Mouse (Mus musculus) E14TG2a.4 (cell line): ENCODE measurements at regions not wholly inside any gene's neighbourhood (a gene's known extent, or its start where the extent isn't known, plus 50 kb on each side); places are given as distances from the start of the nearest gene placed in this dataset.

Experiments used
- H3K27me3 ChIP-seq: 2 replicates; pipeline ENCODE4 v1.6.1; 2014; ENCODE audit warnings: low read length, control low read depth; ENCODE audit not compliant: insufficient read depth
- H3K36me3 ChIP-seq: 2 replicates; pipeline ENCODE4 v1.6.1; 2014; ENCODE audit warnings: low read length, control low read depth; ENCODE audit not compliant: insufficient read depth
- H3K4me1 ChIP-seq: replicated peaks from 2 replicates; pipeline ENCODE4 v1.6.1; 2014; ENCODE audit warnings: low read depth, low read length, control low read depth
- H3K4me3 ChIP-seq: replicated peaks from 2 replicates; pipeline ENCODE4 v1.5.1; 2014; ENCODE audit warnings: mild to moderate bottlenecking, low read length
- H3K9me3 ChIP-seq: 2 replicates; pipeline ENCODE4 v1.6.1; 2014; ENCODE audit warnings: low read length, control low read depth
- CTCF ChIP-seq: conservative IDR thresholded peaks from 2 replicates; pipeline ENCODE4 v1.5.1; 2014; ENCODE audit warnings: low read length
- NANOG ChIP-seq: IDR thresholded peaks from 2 replicates; pipeline ENCODE4 v1.6.1; 2014; ENCODE audit warnings: borderline replicate concordance, low read length, mixed read lengths
- POU5F1 ChIP-seq: IDR thresholded peaks from 2 replicates; pipeline ENCODE4 v1.6.1; 2014; ENCODE audit warnings: low read length, borderline replicate concordance

DNA sequence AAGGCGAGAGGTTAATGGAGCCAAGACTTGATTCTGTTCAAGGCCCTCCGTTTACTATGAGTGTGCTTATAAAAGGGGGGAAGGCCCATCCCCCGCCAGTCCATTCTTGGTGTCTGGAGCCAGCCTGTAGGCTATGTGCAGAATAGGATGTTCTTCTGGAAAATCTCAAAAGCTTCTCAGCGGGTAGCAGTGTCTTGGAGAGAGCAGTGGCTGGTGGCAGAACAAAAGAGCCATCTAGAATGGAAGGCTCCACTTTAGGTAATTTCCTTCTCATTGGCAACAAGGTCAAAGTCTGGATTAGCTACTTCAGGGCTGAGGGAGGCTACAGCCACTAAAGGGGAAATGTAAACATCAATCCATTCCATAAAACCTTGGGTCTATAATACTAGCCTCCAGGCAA is 1150.8 kb upstream of the Ptprd start:
- peaks cover 9% of the 10 kb centered on the region; the same call in 1 of the 2 replicates for H3K4me1 ChIP-seq
- H3K9me3 ChIP-seq, result peaks cover 5% of the 10 kb centered on the region; the same call in 1 of the 2 replicates
- H3K27me3 ChIP-seq, result no peaks in the 10 kb centered on the region
- TF ChIP-seq CTCF (no peak), NANOG (peak; percentile 95)
- H3K36me3 ChIP-seq, result no peaks in the 10 kb centered on the region
- H3K4me3 ChIP-seq, result no peak overlapping the region

DNA sequence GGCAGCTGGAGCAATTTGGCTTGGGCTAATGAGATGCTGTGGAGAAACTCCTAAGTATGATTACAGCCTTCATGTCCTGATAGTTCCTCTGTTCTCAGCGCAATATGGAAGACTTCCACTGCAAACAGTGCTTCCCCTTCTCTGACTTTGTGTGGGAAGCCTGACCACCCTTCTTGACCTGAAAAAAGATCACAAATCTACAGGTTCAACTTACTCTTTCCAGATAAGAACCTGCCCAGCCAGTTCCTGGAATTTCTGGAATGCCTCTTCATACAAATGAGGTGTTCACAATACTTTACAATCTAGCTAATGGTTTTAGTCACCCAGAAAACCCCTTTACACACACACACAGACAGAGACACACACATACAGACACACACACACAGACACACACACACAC is 1146.0 kb upstream of the Ptprd start:
- TF ChIP-seq NANOG (no peak), CTCF (no peak), POU5F1 (no peak)
- Histone ChIP-seq H3K36me3 (no peaks in the 10 kb centered on the region), H3K4me3 (no peak overlapping the region), H3K9me3 (no peaks in the 10 kb centered on the region), H3K4me1 (peaks cover 7% of the 10 kb centered on the region; the same call in 1 of the 2 replicates), H3K27me3 (no peaks in the 10 kb centered on the region)

DNA sequence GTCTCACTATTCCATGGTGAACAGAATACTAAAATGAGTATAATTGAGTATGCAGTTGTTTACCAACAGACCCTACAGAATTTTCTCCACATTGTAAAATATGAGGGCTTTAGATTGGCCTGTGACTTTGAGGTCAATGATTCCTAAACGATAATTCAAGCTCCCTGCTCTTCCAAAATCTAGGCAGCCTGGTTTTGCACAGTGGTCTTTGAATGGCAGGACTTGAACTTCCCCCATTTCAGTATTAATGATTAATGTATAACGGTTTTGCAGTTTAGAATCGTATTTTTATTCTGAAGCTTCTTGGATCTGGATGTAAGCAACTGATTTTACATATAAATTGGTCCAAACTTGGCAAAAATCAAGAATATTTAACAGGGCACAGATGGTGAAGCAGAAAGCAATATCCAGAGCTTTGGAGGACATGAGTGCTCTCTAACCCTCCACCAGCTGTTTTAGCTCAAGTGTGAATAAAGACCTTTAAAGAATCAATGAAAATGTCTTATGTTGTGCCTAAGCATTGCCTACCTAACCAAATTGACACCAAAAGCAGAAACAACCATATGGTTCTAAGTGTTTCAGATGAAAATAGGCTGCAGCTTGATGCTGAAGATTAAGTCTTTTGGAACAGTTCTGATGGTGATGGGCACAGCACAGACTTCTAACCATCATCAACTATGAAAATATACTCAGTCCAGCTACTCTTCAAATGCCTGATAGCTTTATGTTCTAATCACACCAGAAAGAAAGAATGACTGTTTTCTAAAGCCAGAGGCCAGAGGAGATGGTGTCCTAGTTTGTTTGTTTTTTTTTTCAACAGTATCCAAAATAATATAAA is 1098.3 kb upstream of the Ptprd start:
- TF ChIP-seq NANOG (no peak), POU5F1 (no peak), CTCF (no peak)
- no peaks in the 10 kb centered on the region for H3K4me1 ChIP-seq
- H3K9me3 ChIP-seq, result no peaks in the 10 kb centered on the region
- H3K4me3 ChIP-seq, result no peak overlapping the region
- H3K36me3 ChIP-seq, result no peaks in the 10 kb centered on the region
- no peaks in the 10 kb centered on the region for H3K27me3 ChIP-seq

GRCm38 (mm10) chr4:79291091-79291490 is 1079.3 kb upstream of the Ptprd start:
- Histone ChIP-seq H3K27me3 (no peaks in the 10 kb centered on the region), H3K9me3 (no peaks in the 10 kb centered on the region), H3K4me3 (no peak overlapping the region), H3K4me1 (no peaks in the 10 kb centered on the region), H3K36me3 (no peaks in the 10 kb centered on the region)
- TF ChIP-seq POU5F1 (no peak), CTCF (no peak), NANOG (no peak)

- no peaks in the 10 kb centered on the region for H3K36me3 ChIP-seq
- TF ChIP-seq POU5F1, result no peak
- TF ChIP-seq CTCF, result no peak
- TF ChIP-seq NANOG, result no peak
- no peaks in the 10 kb centered on the region for H3K9me3 ChIP-seq
- no peak overlapping the region for H3K4me3 ChIP-seq
- no peaks in the 10 kb centered on the region for H3K4me1 ChIP-seq
- no peaks in the 10 kb centered on the region for H3K27me3 ChIP-seq
These were observed 1053.3 kb upstream of the Ptprd start for GRCm38 (mm10) chr4:79265044-79265443.

DNA sequence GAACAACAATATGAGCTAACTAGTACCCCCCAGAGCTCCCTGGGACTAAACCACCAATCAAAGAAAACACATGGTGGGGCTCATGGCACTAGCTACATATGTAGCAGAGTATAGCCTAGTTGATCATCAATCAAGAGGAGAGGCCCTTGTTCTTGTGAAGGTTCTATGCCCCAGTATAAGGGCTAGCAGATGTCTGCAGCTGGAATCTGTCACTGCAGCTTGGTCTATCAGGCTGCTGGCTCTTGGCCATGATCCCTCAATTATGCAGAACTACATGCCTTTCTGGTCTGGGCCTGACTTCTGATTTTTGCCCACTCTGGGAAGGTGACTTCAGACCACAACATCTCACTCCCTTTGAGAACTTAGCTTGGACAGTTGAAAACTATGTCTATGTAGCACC is 1031.4 kb upstream of the Ptprd start:
- no peaks in the 10 kb centered on the region for H3K36me3 ChIP-seq
- no peaks in the 10 kb centered on the region for H3K9me3 ChIP-seq
- no peaks in the 10 kb centered on the region for H3K27me3 ChIP-seq
- TF ChIP-seq CTCF (no peak), NANOG (no peak), POU5F1 (no peak)
- H3K4me3 ChIP-seq, result no peak overlapping the region
- H3K4me1 ChIP-seq, result no peaks in the 10 kb centered on the region

DNA sequence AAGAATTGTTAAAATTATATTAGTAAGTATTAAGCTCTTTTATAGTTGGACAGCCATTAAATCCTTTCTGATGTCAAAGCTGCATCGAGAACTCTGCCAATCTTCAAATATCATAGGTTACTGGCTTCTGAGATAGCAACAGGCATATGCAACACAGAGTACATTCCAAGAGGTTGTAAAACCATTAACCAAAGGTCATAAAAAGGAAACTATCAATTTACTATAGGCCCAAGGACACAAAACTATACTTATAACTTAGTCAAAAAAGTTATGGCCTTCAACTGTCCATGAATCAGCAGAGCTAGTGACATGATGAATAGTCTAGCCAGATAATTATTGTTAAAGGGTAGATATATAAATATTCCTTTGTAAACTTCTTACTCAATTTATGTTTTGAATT is 1029.9 kb upstream of the Ptprd start:
- no peak for TF ChIP-seq POU5F1
- no peak for TF ChIP-seq CTCF
- TF ChIP-seq NANOG, result no peak
- H3K4me1 ChIP-seq, result no peaks in the 10 kb centered on the region
- H3K4me3 ChIP-seq, result no peak overlapping the region
- H3K36me3 ChIP-seq, result no peaks in the 10 kb centered on the region
- no peaks in the 10 kb centered on the region for H3K9me3 ChIP-seq
- no peaks in the 10 kb centered on the region for H3K27me3 ChIP-seq

GRCm38 (mm10) chr4:79224101-79224734 is 1012.5 kb upstream of the Ptprd start:
- no peaks in the 10 kb centered on the region for H3K4me1 ChIP-seq
- H3K27me3 ChIP-seq, result no peaks in the 10 kb centered on the region
- H3K36me3 ChIP-seq, result no peaks in the 10 kb centered on the region
- H3K4me3 ChIP-seq, result no peak overlapping the region
- TF ChIP-seq POU5F1, result no peak
- TF ChIP-seq CTCF, result no peak
- no peak for TF ChIP-seq NANOG
- peaks cover 20% of the 10 kb centered on the region for H3K9me3 ChIP-seq
